Mouse (Mus musculus) heart, embryonic 11.5 days (tissue): ENCODE measurements around the gene Wdr93. TPM values are rescaled to one million over a fixed set of nuclear protein-coding genes. Genes with fewer than 3 reads are reported as not detected.

ENCODE experiments used
- polyA plus RNA-seq: library from polyadenylated mRNA; unstranded; fragments of >200 nt; fragmentation: Nextera tagmentation; extraction: Ambion mirVana; gene quantifications from 2 replicates; pipeline ENCODE4 v1.2.1, GENCODE M21; 2014

Wdr93 gene
- polyA plus RNA-seq, 1 experiment from 2014 or later = 6.6 TPM

Other genes starting within 250 kb of the Wdr93 start
- gene Rhcg, start 125.5 kb upstream of the Wdr93 start, polyA plus RNA-seq = not detected in 2 replicates
- gene Ticrr, start 83.0 kb upstream of the Wdr93 start, polyA plus RNA-seq = 7.1 and 9.8 TPM in 2 replicates
- 1.9 and 2.3 TPM in 2 replicates for gene Kif7, start 27.4 kb upstream of the Wdr93 start, polyA plus RNA-seq
- not detected in 2 replicates for gene Plin1, start 10.3 kb upstream of the Wdr93 start, polyA plus RNA-seq
- gene Pex11a, start within 50 bp of the Wdr93 start, polyA plus RNA-seq = 7.0 and 7.6 TPM in 2 replicates
- 0.17 TPM in 1 of 2 replicates, not detected in the other for gene Mesp1, start 50.6 kb downstream of the Wdr93 start, polyA plus RNA-seq
- 0.48 and 0.67 TPM in 2 replicates for gene Mesp2, start 67.6 kb downstream of the Wdr93 start, polyA plus RNA-seq
- 7.7 and 9.9 TPM in 2 replicates for gene Anpep, start 117.9 kb downstream of the Wdr93 start, polyA plus RNA-seq
- 36.3 and 41.2 TPM in 2 replicates for gene Ap3s2, start 177.5 kb downstream of the Wdr93 start, polyA plus RNA-seq
- 27.0 and 27.8 TPM in 2 replicates for gene Arpin, start 192.2 kb downstream of the Wdr93 start, polyA plus RNA-seq